Mouse (Mus musculus): ENCODE measurements around the gene Iglon5.

Gene Iglon5

GRCm38 (mm10) chr7:43489631-43490125 lies at the start of gene Iglon5:
Iglon5 (minus strand) TSS chr7:43490075.
- DNase-seq: peak in 1 of 2 experiments; percentile 13

- no peak for DNase-seq
These were observed 48.6 kb upstream of the Iglon5 start for GRCm38 (mm10) chr7:43538524-43538923.

DNA sequence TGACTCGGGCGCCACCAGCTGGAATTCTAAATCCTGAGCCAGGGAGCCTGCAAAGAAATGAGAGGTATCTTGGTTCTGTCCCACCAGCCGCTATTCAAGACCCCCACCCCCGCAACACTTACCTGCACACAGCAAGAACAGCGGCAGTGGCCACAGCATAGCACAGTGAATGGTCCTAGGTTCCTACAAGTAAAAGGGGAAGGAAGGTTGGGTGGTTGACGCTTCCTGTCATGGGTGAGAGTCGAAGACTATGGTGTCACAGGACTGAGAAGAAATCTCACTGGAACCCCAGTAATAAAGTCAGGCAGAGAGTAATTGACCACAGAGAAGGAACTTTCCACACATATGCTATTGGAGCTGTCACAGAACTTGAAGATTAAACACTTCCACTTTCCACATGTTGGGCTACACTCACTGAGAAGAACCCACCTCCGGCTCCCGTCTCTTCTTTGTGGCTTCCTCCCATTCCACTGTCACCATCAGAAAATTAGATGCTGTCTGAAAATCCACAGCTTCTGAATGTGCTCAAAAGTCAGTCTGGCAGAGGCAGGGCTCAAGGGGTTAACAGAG lies 43.1 kb upstream of the Iglon5 start:
- DNase-seq: no peak

DNA sequence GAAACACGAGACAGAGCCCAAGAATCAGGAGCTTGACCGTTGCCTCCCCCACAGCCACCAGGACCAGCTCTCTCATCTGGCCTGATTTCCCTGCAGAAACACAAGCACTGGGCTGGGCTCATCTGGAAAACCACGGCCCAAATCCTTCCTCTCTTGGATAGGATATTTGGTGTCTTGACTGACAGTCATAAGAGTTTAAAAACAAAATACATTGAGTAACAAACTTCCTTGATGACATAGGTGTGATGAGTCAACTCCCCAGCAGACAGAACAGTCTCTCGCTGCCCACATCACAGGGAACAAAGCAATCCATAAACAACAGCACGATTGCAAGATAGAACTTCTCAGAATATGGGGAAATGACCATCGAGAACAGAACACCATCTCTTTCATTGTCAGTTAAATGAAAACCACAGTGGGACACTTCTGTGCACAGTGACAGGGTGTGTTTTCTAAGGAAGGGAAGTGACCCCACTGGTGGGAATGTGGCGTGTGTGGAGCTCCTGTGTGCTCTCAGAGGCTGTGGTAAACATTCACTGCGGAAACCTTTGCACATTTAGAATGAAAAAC lies 40.4 kb upstream of the Iglon5 start:
- no peak for DNase-seq

DNA sequence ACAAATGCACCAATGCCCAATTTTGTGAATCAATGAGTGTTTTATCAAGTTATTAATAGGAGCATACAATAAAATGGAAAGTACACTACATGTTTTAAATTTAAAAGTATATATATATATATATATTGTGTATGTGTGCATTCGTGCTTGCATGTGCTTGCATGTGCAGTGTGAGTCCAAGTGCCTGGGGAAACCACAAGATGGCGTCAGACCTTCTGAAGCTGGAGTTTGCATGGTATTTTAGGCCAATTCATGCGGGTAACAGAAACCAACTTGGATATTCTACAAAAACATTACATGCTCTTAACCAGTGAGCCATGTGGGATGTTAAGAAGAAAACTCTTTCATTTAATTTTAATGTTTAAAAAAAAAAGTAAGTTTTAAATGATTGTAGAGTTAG lies 35.4 kb upstream of the Iglon5 start:
- peak in 1 of 2 experiments; percentile 11 for DNase-seq

DNA sequence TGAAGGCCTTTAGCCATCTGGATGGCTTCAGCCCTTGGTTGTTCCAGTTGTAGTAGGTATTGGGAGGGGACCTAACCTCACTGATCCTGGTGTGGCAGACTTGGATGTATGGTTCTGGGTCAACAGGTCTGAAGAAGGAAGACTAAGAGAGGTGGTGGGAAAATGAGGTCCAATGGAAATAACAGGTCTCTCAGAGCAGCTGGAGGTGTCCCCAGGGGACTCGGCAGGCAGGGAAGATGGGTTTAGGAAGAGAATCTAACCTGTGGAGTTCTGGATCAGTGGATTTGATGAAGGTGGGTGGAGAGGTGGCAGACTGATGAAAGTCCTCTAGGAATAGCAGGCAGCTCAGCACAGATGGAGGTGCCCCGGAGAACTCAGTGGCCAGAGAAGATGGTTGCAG lies 32.9 kb upstream of the Iglon5 start:
- no peak for DNase-seq

- no peak for DNase-seq
These were observed 28.5 kb upstream of the Iglon5 start for GRCm38 (mm10) chr7:43518341-43518740.

DNA sequence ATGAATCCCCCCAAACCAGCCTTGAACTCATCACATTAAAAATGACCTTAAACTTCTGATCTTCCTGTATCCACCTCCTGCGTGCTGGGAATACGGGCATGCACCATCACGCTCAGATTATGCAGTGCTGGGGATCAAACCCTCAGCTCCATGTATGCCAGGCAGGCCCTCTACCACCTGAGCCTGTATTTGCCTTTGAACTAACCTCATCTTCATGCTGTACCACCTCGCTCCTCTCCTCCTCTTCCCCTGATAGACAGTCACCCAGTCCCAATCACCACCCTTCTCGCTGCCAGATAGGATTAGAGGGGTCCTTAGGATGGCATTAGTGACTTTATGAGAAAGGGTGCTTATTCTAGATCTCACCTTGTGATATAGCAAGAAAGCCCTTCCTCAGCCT lies 25.2 kb upstream of the Iglon5 start:
- DNase-seq: no peak

DNA sequence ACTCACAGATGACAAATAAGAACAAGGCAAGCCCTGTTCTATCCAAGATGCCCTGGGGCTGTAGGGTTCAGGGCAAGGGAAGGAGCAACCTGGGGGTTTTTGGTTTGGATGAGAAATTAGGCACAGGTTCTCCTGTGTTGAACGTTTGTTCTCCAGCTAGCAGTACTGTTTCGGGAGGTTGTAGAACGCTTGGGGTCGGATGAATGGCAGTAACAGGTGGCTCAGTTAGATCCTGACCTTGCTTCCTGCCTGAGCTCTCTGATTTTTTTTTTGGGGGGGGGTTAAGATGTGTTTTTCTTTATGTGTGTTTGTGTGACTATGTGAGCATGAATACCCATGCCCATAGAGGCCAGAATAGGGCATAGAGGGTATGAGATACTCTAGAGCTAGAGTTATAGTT lies 22.6 kb upstream of the Iglon5 start:
- DNase-seq: no peak

DNA sequence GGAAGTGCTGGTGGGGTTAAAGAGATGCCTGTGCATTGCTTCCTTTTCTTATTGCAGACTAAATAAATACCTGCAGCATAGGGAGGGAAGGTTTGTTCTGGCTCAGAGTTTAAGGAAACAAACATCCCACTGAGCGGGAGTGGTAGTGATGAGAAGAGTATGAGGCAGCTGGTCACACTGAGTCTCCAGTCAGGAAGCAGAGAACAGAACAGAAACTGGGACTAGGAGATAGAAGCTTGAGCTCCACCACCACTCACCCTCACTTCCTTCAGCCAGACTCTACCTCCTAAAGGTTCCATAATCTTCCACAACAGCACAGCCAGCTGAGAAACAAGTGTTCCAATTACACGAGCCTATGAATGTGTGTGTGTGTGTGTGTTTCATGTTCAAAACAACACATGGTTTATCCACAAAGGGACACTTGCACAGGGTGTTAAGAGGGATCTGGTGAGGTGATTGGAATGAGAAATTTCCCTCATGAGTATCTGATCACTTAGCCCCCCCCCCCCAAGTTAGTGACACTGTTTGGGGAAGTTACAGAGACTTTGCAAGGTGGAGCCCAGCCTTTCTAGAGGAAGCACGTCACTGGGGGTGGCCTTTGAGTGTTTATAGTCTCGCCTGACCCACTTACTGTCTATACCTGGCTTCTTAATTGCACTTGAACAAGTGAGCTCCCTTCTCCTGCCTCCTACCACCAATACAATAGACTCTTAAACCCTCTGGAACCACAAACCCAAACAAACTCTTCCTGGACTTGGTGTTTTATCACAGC lies 22.0 kb upstream of the Iglon5 start:
- DNase-seq: no peak

GRCm38 (mm10) chr7:43495343-43496021 lies 5.6 kb upstream of the Iglon5 start:
- DNase-seq: peak; percentile 71 to 80

DNA sequence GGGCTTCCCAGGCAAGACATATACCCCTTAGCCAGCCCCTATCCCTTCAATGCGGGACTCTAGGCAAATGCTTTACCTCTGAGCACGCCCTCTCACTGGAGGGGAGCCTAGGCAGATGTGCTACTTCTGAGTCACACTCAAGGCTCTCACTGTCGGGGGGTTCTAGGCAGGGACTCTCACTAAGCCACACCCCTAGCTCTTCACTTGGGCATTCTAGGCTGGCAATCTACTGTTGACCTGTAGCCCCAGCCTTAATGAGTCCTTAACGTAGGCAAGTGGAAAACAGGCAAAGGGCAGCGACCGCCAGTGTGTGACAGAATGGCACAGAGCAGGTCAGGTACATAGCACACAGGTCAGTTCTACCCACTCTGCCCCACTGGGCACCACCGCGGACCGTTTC lies 986 bp upstream of the Iglon5 start:
- no peak for DNase-seq

DNA sequence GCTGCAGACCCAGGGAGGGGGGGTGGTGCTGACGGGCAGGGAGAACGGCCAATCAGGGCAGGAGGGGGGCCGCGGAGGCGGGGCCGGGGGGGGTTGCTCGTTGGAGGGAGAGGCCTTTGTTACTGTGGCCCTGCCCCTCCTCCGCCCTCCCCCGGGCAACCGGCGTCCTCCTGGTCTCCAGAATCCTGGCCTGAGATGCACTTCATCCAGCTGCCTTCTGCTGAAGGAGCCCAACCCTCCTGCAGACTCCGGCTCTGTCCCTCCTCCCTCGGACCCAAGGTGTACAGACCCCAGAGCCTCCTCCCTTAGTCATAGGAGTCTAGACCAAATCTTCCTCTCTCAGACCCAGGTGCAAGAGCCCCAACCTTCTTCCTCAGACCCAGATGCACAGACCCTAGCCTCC lies 308 bp upstream of the Iglon5 start:
- DNase-seq: peak; percentile 72 to 76

GRCm38 (mm10) chr7:43488646-43489045 lies 1.2 kb downstream of the Iglon5 start:
- DNase-seq: no peak

DNA sequence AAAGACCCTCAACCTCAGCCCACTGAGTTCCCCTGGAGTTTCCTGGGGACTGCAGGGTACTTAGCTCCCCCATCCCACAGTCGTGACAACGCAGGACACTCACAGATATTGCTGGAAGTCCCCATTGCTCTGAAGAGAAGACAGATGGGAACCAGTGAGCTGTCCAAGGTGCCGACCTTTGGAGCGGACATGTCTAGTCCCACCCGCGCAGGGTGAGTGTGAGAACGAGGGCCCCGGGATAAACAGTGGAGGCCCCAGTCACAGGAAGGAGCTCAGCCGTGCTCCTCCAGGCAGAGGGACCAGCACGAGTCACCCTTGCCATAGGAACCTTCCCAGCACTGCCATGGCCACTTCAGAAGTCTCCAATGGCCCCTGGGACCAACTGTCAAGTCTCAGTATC lies 6.6 kb downstream of the Iglon5 start:
- peak; percentile 78 to 80 for DNase-seq

DNA sequence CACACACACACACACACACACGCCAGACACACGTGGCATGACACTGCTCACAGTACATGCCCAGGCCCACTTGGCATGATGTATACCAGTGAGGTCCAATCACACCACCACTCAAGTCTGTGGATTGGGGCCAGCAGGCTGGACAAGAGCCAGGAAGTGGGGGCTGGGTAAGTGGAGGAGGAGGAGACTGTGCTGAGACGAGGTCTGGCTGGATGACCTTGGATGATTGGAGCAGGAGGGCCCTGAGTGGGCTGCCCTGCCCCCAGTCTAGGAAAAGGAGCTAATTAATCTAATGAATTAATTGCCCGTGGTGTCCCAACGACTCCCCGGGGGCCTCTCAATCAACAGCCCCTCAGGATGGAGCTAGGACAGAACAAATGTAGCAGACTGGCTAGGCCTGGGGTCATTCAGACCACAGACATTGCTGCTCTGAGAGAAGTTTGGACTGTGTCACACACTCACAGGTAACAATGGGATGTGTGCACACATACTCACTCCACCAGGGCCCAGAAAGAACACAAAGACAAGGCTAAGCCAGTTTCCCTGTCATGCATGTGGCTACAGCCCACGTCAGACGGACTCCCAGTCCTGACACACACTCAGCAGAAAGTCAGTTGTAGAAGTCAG lies 7.7 kb downstream of the Iglon5 start:
- DNase-seq: peak; percentile 68 to 69

GRCm38 (mm10) chr7:43481191-43481590 lies 8.7 kb downstream of the Iglon5 start:
- no peak for DNase-seq

- peak in 1 of 2 experiments; percentile 29 for DNase-seq
These were observed 13.5 kb downstream of the Iglon5 start for GRCm38 (mm10) chr7:43476376-43476775.

- peak; percentile 62 to 76 for DNase-seq
These were observed 14.2 kb downstream of the Iglon5 start for GRCm38 (mm10) chr7:43475706-43476105.

DNA sequence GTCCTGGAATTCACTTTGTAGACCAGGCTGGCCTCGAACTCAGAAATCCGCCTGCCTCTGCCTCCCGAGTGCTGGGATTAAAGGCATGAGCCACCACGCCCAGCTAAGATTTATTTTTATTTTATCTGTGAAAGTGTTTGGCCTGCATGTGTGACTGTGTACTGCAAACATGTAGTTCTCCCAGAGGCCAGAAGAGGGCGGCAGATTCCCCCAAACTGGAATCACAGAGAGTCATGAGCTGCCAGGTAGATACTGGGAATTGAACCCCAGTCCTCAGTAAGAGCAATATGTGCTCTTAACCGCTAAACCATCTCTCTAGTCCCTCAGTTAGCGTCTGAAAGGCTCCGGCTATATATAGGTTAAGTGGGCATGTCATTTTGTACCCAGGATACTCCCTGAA lies 19.5 kb downstream of the Iglon5 start:
- DNase-seq: peak; percentile 59 to 67

GRCm38 (mm10) chr7:43466099-43466694 lies 23.7 kb downstream of the Iglon5 start:
- peak; percentile 92 to 95 for DNase-seq

- peak; percentile 94 to 96 for DNase-seq
These were observed 24.4 kb downstream of the Iglon5 start for GRCm38 (mm10) chr7:43465344-43466098.

Data from kidney, postnatal 4 days (tissue).